Mouse (Mus musculus) lung, adult 18-20 months (tissue): ENCODE data around the gene Ptpre.

ENCODE experiments used
- DNase-seq, 2 experiments: peaks; one replicate each; pipeline ENCODE4 v3.0.0; 2022; ENCODE audit warnings: mixed read lengths in 2 of 2

Gene Ptpre

DNA sequence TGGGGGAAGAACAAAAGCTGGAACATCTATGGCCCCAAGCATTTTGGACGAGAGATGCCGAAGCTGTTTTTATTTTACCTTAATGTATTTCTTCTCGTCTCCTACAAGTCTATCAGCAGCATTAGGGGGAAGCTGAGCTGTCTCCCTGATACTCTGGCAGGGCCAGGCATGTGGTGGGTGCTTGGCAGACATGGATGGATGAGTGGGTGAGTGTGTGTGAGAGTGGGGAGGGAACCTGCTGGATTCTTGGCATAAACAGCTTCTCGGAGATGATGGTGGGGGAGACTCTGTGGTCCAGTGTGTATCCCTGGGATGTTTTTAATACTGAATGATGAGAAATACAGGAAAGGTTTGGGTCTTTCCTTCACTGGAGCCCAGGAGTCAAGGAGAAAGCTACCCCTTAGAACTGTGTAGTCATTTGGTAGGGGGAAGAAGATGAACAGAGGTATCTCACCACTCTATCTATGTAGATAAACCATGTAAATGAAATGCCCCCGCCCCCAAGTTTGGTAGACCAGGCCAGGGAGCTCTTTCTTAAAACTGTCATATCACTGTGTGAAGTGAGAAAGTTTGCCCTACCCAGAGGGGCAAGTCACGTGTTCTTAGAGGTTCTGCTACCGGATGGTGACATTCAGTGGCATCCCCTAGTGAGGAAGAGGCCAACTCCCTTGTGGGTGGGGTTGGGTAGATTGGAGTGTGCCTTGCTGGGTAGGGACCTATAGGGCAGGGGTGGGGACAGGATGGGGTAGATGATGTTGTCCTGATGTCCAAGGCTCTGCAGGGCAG lies 43.2 kb downstream of the Ptpre start:
- no peak for DNase-seq

DNA sequence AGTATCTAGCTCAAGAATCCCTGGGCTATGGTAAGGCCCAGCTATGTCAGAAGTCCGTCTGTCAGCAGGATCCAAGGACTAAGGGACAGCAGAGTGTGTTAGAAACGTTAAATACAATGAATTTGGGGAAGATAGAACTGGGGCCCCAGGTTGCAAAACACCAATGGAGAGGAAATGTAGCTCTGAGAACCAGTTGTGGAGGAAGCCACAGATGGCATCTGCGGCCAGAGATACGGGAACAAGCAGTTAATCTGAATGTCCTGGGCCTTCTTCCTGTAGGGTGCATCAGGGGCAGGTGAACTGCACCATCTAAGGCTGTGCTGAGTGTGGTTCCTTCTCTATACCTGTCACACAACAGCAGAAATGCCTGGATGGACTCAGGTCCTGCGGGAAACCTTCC lies 43.8 kb downstream of the Ptpre start:
- DNase-seq: no peak

DNA sequence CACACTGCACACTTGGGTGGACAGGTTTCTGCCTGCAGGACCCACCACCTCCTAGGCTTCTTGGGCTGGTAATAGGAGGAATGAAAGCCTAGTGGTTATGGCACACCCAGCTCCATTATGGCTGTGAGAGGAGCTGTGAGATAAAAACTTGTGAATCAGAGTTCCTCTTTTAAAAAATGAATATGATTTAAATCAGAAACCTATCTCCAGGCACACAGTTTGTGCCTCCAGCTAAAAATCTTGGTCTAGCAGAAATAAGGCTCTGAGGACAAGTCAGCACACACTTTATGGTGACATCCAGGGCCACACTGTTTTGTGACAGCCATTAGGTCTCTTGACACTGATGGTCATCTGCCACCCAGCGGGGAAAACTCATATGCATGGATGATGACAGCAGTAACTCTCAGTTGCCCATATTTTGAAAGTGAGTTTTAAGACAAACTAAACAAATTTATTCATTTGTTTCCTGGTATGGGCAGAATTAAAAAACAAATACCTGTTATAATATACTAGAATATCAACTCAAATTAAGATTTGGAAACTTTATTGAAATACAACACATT lies 47.9 kb downstream of the Ptpre start:
- no peak for DNase-seq

DNA sequence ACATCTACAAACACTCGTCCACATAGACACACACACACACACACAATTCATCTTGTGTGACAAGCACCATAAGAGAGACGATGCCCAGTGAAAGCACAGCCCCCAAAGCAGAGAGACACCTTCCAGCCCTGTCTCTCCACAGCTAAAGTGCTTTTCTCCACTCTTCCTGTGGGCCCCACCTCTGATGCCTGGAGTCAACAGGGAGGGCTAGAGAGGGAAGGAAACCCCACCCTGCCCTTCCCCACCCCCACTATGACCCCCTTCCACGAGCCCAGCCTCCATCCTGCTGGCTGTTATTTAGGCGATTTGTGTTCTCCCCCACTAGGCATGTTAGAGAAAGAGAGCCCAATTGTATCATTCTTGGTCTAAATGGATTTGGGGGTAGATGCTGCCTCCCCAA lies 49.1 kb downstream of the Ptpre start:
- no peak for DNase-seq

DNA sequence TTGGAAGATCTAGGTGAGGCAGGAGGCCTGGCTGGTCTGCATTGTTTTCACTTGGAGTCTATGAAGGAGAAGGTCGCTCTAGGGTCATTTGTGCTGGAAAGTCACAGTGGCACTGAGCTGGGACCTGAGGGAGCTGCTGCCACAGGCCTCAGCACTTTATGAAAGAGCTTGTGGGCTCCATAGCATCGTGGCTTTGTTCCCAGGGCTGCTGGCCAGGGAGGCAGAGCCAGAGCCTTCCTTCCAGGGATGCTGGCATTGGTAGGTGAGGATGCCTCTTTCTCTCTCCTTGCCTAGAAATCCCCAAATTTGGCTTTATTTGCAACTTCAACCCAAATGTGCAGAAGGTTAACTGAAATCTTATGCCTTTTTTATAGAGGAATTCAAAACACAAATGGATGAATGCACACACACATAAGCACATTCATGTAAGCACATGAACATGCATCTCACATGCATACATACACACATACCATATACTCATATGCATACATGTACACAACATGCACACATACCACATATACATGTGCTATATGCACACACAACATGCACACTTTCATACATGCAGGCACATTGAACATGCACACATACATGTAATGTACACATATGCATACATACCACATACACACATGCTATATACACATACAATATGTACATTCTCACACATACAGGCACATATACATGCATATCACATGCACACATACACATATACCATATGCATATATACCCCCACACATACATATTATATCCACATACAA lies 50.7 kb downstream of the Ptpre start:
- DNase-seq: no peak

DNA sequence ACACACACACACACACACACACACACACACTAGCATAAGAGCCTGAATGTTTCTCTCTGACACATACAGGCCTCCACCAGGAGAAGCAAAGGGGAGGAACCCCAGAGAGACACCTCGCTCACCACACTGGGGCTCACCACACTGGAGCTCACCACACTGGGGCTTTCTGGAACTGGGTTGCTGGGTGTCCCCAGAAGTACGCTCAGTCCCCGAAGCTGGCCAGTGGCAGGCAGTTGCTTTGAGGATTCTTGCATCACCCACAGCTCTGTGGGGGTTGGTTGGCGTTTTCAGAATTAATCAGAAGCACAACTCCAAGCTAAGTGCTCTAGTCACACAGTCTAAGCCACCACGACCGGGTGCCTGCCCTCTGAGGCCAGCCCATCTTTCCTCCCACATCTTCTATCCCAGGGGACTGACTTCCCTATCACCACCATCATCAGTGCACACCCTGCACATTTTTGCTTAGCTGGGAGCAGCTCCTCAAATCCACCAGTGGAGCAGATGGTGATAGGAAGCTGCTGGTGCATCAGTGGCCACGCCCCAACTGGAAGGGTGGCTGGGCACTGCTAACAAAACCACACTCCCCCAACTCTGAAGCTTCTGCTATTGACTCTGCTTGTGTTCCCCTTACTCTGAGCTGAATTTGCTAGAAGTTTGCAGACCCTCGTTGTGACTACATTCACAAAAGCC lies 51.5 kb downstream of the Ptpre start:
- no peak for DNase-seq

DNA sequence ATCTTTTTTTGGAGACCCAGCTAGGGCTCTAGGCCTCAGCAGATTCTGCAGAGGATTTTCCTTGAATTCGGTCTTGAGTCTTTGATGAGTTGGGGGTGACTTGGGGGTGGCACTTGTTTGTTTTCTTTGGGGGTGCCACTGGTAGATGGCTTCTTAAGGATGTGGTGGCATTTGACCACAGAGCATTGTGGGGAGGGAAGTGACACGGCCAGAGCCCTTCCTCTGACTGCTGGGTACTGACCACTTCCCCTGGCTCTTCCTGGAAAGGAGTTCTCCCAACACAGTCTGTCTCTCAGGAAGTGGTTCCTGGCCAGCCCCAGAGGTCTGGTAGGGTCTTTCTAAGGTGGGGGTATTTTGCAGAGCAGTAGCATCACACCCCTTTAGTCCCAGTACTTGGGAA lies 54.2 kb downstream of the Ptpre start:
- no peak for DNase-seq

DNA sequence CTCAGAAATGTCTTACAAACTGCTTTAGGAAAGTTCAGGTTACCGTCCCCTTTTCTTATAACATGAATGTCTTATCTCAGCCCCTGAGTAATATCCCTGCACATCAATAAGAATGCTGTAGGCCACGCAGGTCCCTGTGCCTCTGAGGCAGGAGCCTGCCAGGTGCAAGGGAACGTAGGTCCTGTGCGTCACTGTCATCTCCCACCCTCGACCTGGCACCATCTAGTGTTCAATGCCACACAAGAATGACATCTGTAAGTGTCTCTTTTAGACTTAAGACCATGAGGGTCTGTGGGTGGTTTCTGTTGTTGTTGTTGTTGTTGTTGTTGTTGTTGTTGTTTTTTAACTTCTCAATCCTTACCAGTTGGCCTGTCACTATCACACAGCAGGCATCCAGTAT lies 56.0 kb downstream of the Ptpre start:
- DNase-seq: no peak

DNA sequence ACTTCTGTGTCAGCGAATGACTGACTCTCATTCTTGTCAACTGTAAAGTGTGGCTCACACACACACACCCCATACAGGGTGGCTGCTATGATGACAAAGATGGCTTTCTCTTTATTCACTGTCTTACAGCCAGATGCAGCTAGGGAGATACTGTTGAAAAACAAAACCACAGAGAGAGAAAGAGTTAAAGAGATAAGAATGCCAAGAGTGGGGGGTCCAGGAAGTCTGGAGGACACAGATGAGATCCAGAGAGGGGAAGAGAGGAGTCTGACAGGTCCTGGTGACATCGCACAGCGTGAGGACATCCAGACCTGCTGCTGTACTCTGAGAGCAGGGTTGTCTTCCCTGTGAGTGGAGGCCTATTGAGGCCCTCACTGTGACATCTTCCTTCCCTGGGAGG lies 56.5 kb downstream of the Ptpre start:
- no peak for DNase-seq

DNA sequence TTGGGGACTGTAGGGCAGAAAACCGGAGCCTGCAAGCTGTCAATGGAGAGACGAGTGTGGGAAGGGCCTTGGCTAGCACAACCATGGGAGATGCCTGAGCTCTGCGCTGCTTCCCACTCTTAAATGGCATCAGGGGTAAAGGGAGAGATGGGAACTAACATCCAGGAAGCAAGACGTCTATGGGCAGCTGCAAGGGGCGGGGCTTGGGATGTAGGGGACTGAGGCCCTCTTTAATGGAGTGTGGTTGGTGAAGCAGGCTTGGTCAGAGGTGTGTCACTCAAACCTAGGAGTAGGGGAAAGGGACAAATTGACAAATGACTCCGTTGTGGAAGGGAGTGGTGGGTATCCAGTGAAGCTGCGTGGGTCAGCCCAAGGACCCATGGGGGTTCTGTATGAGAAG lies 57.4 kb downstream of the Ptpre start:
- no peak for DNase-seq

DNA sequence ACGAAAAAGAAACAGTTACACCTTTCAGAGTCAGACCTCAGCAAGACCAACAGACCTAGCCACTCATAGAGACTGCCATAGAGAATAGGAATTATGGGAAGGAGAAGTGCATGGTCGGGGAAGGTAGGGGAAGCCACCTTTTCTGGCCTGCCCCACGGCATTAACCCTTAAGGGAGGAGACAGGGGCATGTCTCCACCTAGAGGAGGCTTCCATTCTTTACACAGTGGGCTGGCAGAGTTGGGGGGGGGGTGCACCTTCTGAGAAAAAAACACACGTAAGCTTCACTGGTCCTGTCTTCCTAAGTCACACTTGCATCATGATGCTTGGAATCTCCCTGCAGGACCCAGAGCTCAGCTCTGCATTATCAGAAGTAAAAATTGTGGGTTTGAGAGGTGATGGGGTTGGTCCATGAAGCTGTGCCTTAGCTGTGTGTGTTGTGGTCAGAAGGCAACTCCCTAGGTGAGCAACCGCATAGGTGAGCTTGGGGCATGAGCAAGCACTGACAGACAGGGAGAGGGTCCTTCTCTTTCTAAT lies 58.4 kb downstream of the Ptpre start:
- DNase-seq: no peak

DNA sequence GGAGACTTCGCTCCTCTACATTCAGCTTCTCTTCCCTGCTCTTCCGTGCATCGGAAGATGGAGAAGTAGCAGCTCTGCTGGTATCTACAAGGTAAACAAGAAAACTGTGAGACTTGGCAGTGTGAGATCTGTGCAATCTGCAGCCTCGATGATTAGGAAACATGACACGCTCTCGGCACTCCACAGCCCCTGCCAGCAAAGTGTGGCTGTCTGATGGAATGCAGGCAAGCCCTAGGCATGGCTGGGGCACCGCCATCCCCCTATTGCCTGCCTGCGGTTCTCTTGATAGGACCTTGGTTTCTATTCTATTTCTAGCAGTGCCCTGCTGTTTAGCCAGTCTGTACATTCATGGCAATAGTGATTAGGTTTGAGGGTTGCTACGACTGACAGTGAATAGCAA lies 59.7 kb downstream of the Ptpre start:
- DNase-seq: no peak

DNA sequence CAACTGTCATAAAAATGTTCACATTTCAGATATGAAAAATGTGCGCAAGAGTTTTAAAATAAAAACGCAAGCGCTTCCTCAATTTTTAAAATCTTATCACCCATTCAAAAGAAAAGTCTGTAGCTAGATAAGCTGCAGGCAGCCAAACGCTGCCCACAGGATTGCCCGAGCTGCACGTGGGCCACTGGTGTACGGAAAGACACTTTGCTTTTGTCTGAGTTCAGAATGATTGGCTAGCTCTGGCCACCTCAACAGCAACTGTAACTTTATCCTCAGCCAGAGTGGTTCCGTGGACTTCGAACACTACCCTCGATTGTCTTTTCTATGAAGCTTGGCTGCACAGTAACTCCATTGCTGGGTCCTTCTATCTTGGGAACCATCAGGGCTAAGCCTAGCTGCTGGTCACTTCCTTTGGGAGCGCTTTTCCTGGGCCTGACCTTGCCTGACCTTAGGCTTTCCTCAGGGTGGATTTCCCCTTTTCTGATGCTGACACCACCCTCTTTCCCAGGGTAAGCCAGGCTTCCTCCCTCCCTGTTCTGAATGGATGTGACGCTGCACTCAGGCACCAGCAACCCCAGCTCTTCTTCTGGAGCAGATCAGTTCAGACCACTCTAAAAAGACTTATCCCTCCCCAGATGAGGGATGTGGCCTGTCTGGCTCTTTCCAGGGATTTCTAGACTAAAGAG lies 60.5 kb downstream of the Ptpre start:
- DNase-seq: peak; percentile 48 to 62

DNA sequence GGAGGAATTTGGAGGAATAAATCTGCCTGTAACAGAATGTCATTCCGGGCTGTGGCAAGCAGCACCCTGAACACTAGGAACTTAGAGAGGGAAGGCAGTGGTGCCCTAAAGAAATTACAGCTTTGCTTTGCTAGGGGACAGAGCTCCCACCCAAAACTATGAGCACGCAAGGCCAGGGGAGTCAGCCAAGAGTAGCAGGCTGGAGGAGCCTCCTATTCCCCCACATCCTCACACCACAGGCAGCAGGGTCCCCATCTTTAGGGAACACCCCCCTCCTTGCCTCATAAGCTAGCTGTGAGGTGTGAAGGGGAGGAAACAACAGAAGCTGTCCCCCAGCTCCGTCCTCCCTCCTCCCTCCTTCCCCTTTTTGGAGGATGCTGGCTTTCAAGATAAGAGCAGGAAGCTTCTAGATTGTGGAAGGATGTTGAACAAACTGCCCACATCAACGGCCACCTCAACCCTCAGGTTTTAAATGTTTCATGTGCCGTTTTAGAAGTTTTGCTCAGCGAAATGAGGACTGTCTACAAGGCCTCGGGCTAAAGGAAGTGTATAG lies 61.1 kb downstream of the Ptpre start:
- no peak for DNase-seq

DNA sequence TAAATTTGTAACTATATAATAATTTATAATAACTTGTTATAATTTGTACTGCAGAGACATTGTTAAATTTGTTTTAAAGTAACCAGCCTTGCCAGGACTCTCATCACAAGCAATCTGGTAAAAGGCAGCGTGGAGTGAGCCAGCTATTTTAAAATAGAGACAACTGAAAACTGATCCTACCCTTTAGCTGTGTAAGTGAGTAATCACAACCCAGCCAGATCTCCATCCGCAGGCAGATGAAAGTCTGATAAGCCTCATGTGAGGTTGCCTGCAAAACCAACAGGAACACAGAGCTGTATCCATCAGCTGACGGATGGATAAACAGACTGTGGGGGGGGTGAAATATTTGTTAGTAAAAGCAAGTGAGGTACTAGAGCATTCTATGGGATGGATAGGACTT lies 62.8 kb downstream of the Ptpre start:
- no peak for DNase-seq

DNA sequence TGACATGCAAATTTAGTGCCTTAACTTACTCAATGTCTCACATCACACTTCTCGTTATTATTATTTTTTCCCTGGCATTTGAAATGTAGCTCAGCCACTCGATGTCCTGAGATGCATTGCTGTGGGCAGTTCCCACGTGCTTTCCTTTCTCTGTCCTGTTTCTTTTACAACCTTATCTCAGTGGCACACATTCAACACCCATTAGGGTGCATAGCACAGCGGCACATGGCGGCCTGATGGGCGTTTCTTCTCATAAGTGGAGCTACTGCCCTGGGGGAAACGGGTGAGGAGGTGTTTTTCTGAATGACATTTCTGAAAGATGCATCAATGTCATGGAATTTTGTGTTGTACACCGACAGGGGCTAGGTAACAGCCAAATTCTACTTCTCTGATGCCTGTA lies 64.3 kb downstream of the Ptpre start:
- no peak for DNase-seq

DNA sequence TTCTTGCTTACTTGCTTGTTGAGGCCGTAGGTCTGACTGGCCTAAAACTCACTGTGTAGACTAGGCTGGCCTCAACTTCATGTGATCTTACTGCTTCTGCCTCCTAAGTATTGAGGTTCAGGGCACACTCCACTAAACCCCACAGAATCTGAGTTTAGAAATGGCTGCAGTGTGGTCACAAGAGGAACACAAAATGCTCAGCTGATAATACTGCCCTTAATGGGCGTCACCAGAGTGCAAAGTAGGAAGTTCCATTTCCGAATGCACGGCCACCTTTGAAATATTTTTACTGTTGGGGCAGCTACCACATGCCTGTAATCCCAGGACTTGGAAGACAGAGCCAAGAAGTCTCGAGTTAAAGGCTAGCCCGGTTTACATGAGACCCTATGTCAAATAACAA lies 65.0 kb downstream of the Ptpre start:
- DNase-seq: no peak

DNA sequence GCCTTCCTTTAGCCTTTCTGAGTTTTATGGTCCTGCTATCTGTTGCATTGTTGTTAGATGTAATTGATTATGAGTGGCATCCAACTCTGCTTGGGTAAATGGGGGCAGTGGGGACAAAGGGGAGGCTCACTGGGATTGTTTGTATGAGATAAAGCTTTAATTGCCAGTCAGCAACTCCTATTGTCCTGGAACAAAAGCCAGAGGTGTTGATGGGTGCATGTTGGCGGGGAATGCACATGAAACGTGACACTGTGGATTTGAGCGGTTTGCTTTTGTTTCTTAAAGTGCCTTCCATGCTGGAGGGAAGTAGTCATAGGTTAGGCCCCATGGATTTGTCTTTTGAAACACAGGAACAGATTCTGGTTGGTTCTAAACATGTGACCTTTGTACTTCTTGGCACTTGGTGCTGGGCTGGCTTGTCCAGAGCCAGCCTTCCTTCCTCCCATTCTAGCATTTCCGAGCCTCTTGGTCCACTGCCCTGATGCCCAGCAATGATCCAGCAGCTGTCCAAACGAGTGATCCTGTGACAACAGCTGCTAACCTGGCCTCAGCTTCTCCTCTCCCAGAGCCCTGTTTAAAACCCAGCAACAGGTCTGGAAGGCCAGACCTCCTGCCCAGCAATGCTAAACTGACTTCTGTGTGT lies 65.7 kb downstream of the Ptpre start:
- peak; percentile 29 to 50 for DNase-seq

DNA sequence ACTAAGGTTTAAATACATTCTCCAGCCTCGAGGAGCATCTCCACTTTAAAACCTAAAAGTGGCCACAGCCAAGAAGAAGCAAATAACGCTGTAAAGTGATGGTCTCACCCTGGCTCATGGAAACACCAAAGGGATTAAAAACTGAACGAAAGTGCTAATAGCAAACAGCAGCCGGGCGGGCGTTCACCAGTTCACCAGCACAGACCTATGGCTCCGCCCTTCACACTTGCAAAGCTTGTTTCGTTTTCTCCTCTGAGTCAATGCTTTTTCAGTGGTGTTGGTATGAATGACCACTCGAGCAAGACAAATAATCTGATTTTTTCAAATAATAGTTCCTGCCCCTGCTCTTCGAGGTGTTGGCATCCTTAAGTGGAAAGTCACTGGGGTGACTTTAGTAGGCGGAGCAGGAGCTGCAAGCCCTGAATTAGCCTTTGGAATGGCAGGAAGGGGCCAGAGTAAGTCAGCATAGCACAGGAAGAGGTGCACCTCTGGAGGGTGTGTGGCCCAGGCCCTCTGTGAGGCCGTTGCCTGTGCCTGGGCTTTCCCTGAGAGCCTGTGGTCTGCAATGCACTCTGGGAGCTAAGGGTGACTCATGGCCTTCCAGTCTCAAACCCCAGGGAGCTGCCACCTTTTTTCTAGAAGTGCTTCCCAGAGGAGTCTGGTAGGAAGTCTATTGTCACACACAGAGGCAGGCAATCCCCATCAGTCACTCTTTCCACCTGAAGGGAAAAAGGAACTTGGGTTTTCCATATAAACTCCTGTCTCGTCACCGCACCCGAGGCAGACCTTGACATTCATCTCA lies 67.9 kb downstream of the Ptpre start:
- peak; percentile 41 to 67 for DNase-seq

DNA sequence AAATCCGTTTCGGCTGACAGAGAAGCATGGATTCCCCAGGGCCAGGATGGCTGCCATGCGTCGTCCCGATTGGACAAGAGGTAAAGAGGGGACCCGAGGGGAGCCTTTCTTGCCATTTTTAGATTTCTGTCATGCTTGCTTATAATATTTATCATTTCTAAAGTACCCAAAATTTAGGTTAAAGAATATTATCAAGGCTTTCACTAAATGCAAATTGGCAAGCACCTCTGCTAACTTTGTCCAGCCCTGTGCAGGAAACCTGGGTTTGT lies 68.5 kb downstream of the Ptpre start:
- DNase-seq: no peak

DNA sequence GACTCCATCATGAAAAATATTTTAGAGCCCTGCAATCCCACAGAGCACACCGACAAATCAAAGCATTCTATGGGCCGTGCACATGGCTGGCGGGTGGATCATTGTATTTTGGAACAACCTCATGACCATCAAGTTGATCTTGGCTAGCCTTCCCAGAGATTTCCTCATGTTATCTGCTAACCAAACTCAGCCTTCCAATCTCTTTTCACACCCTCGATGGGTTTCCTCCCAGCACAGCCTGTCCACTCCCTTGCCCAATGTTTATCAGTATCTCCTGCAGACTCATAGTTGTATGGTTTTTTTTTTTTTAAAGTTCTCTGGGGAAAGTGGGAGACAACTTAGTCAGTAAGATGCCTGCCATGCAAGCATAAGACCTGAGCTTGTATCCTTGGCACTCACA lies 70.9 kb downstream of the Ptpre start:
- peak in 1 of 2 experiments; percentile 38 for DNase-seq
